Mouse (Mus musculus): ENCODE data around the gene Sema6d. TPM values are rescaled to one million over a fixed set of nuclear protein-coding genes. Genes with fewer than 3 reads are reported as not detected.

The Sema6d gene
- polyA plus RNA-seq, 2 experiments = 12.9 to 19.1 TPM

DNA sequence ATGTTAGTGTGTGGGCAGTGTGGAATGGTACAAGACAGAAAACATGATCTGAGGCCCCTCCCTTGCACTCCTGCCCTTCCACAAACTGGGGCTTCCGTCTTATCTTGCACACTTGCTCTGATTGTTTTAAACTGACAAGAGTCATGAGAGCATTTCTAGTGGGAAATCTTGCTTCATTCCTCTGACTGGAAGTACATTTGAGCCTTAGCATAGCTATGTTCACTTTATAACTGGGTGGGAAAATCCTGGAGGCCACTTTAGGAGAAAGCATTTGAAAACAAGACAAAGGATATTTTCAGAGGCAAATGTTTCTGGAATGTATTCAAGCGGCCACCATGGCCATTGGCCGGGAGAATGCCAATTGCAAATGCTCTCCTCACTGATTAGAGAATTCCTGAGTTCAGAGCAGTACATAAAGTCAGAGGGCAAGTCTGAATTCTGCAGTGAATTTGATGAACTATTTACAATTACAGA, 371.6 kb downstream of the Sema6d start:
- no peak overlapping the region for H3K4me2 ChIP-seq (replicated peaks; ENCODE audit: low read depth, low read length, severe bottlenecking)
- no peaks in the 10 kb centered on the region for H3K9me3 ChIP-seq (ENCODE audit: control insufficient read depth, low read length)
- no peaks in the 10 kb centered on the region for H3K36me3 ChIP-seq (ENCODE audit: control insufficient read depth, insufficient read depth, low read length)
- H3K27ac ChIP-seq (replicated peaks; ENCODE audit: low read depth, low read length) = no peak overlapping the region
- WGBS = 45% methylated on average over 3 of the region's 3 CpGs
- no peaks in the 10 kb centered on the region for H3K27me3 ChIP-seq (ENCODE audit: control insufficient read depth, insufficient read depth, low read length)
- DNase-seq (ENCODE audit: low spot score) (no peak), ATAC-seq (ENCODE audit: low FRiP score, low read depth) (no peak)
- no peaks in the 10 kb centered on the region for H3K4me1 ChIP-seq (ENCODE audit: control insufficient read depth, insufficient read depth, low read length)
- H3K9ac ChIP-seq (ENCODE audit: low read depth, low read length, severe bottlenecking) = no peak overlapping the region
- TF ChIP-seq POLR2A (IDR thresholded peaks at IDR 0.05; ENCODE audit: borderline replicate concordance, extremely low read depth, insufficient read depth, insufficient read length) = no peak
- H3K4me3 ChIP-seq (replicated peaks; ENCODE audit: low read length) = no peak overlapping the region

DNA sequence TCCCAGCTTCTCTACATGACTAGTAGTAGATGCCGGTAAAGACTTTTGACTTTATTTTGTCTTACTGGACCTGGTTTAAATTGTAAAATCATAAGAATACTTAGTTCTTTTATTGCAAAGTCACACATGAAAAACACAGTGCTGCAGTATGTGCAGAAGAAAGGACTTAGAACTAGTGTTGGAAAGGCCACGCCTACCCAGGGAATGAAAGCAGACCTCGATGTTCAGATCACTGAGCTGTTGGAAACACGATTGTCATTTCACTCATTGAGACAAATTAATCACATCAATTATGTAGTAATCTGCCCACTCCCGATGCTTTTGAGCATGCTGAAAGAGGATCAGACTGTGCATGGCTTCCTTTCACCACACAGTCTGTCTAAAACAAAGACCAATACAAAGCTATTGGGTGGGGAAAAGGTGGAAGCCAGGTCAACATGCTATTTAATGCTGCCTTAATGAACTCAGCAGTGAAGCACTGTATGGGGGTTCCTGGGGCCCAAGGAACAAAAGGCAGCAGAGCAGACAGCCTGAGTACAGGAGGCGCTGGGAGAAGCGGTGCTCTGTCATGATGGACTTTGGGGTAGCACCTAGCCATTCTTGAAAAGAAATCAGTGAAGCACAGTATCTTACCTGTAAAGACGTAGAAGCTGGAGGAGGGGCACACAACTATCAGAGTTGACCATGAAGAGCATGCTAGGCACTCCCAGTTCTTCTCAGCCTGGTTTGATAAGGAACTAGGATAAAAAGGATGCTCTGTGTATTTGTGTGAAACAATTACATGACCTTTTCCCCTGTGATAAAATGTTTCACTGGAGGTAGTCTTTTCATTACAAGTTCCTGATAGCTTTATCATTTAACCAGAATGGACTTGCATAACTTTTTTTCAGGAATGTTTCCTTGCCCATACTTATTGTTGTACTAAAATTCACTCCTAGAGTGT, 375.5 kb downstream of the Sema6d start:
- no peak overlapping the region for H3K4me2 ChIP-seq (replicated peaks; ENCODE audit: low read depth, low read length, severe bottlenecking)
- no peak for ATAC-seq (ENCODE audit: low FRiP score, low read depth)
- H3K9ac ChIP-seq (ENCODE audit: low read depth, low read length, severe bottlenecking) = no peak overlapping the region
- TF ChIP-seq POLR2A (IDR thresholded peaks at IDR 0.05; ENCODE audit: borderline replicate concordance, extremely low read depth, insufficient read depth, insufficient read length) = no peak
- no peaks in the 10 kb centered on the region for H3K27me3 ChIP-seq (ENCODE audit: control insufficient read depth, insufficient read depth, low read length)
- H3K4me1 ChIP-seq (ENCODE audit: control insufficient read depth, insufficient read depth, low read length) = no peaks in the 10 kb centered on the region
- no peak overlapping the region for H3K4me3 ChIP-seq (replicated peaks; ENCODE audit: low read length)
- DNase-seq (ENCODE audit: low spot score) = no peak
- H3K27ac ChIP-seq (replicated peaks; ENCODE audit: low read depth, low read length) = no peak overlapping the region
- 83% methylated on average over 8 of the region's 8 CpGs for WGBS
- no peaks in the 10 kb centered on the region for H3K36me3 ChIP-seq (ENCODE audit: control insufficient read depth, insufficient read depth, low read length)
- no peaks in the 10 kb centered on the region for H3K9me3 ChIP-seq (ENCODE audit: control insufficient read depth, low read length)

DNA sequence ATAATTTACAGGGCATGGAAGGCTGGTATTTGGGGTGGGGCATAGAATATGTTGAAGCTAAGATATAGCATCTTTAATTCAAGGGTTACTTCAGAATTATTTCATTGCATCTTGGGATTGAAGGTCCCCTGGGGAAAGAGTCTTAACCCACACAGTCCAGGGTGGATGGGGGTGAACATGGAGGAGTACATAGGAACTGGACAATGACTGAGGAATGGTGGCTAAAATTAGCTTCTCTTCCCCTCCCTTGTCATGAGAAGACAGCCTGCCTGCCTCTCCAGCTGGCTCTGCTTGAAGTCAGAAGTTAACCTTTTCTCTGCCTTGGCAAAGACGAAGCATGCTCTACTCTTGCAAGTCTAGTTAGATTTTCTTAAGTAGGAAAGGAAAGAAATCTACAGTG, 377.7 kb downstream of the Sema6d start:
- TF ChIP-seq POLR2A (IDR thresholded peaks at IDR 0.05; ENCODE audit: borderline replicate concordance, extremely low read depth, insufficient read depth, insufficient read length) = no peak
- H3K4me1 ChIP-seq (ENCODE audit: control insufficient read depth, insufficient read depth, low read length) = no peaks in the 10 kb centered on the region
- no peaks in the 10 kb centered on the region for H3K36me3 ChIP-seq (ENCODE audit: control insufficient read depth, insufficient read depth, low read length)
- H3K4me3 ChIP-seq (replicated peaks; ENCODE audit: low read length) = no peak overlapping the region
- H3K9me3 ChIP-seq (ENCODE audit: control insufficient read depth, low read length) = no peaks in the 10 kb centered on the region
- 74% methylated on average over 1 of the region's 1 CpGs for WGBS
- H3K9ac ChIP-seq (ENCODE audit: low read depth, low read length, severe bottlenecking) = no peak overlapping the region
- no peak overlapping the region for H3K27ac ChIP-seq (replicated peaks; ENCODE audit: low read depth, low read length)
- ATAC-seq (ENCODE audit: low FRiP score, low read depth) = no peak
- DNase-seq (ENCODE audit: low spot score) = no peak
- no peaks in the 10 kb centered on the region for H3K27me3 ChIP-seq (ENCODE audit: control insufficient read depth, insufficient read depth, low read length)
- no peak overlapping the region for H3K4me2 ChIP-seq (replicated peaks; ENCODE audit: low read depth, low read length, severe bottlenecking)

DNA sequence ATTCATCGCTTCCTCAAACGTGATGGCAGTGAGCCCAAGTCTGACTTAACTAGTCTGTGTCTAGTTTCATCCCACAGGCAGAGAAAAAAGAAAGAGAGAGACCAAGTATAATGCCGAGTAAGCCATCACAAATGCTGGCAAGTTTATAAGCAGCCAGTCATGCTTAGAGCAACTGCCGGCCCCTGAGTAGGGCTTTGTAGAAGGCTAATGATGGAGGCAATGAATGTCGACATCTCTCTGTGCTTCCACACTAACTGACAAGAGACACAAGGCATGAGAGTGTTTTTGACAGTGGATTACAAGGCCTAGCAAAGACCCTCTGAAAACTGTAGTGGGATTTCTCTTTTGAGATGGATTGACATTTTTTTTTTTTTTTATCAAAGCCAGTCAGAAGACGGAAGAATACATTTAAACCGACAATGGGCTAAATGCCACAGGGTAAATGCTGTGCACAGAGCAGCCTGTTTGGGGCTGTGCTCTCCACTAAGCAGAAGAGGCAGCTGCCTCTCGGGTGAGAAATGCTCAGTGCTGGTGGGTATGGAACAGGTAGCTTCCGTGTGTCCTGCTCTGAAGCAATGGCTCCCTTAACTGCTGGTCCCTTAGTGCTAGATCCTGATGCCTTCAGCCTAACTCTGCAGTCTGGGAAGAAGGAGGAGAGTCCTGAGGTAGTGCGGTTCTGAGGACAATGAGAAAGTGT, 380.7 kb downstream of the Sema6d start:
- Histone ChIP-seq H3K9ac (ENCODE audit: low read depth, low read length, severe bottlenecking) (no peak overlapping the region), H3K9me3 (ENCODE audit: control insufficient read depth, low read length) (no peaks in the 10 kb centered on the region), H3K4me2 (replicated peaks; ENCODE audit: low read depth, low read length, severe bottlenecking) (no peak overlapping the region), H3K4me3 (replicated peaks; ENCODE audit: low read length) (no peak overlapping the region), H3K27me3 (ENCODE audit: control insufficient read depth, insufficient read depth, low read length) (no peaks in the 10 kb centered on the region), H3K4me1 (ENCODE audit: control insufficient read depth, insufficient read depth, low read length) (no peaks in the 10 kb centered on the region), H3K27ac (replicated peaks; ENCODE audit: low read depth, low read length) (no peak overlapping the region), H3K36me3 (ENCODE audit: control insufficient read depth, insufficient read depth, low read length) (no peaks in the 10 kb centered on the region)
- DNase-seq (ENCODE audit: low spot score) = no peak
- TF ChIP-seq POLR2A (IDR thresholded peaks at IDR 0.05; ENCODE audit: borderline replicate concordance, extremely low read depth, insufficient read depth, insufficient read length) = no peak
- no peak for ATAC-seq (ENCODE audit: low FRiP score, low read depth)
- 77% methylated on average over 10 of the region's 10 CpGs for WGBS

DNA sequence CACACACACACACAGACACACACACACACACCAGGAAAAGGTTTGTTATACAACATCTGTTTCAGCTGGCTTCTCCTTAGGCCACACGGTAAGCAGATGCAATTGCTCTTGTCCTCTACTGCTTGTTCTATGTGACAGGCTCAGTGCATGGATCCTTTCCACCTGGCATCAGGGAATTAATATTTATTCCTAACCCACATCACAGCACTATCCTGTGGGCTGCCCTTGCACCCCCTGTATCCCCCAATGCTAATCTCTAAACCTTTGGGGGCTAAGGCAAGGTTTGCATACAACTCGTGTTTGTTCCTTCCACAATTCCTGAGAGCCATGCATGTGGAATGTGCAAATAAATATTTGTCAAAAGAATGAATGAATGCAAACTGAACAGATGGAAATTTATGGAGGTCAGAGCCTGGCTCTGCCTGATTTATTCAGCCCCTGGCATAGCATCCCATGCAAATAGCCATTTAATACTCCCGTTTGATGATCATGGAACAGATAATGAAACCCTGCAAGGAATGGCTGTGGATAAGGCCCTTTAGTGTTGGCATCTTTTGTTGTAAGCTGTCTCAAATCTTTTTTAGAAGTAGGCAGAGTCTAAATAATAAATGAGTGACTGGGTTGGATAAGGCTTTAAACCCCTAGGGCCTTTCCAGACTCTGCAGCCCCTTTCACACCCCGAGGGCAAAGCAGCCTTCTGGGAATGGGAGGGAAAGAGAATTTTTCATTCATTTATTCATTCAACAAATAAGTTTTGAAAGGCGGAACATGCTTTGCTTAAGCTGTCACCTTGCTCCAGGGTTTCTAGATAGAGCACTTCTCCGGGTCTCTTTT, 383.1 kb downstream of the Sema6d start:
- Histone ChIP-seq H3K27ac (replicated peaks; ENCODE audit: low read depth, low read length) (no peak overlapping the region), H3K9me3 (ENCODE audit: control insufficient read depth, low read length) (no peaks in the 10 kb centered on the region), H3K4me1 (ENCODE audit: control insufficient read depth, insufficient read depth, low read length) (no peaks in the 10 kb centered on the region), H3K4me2 (replicated peaks; ENCODE audit: low read depth, low read length, severe bottlenecking) (no peak overlapping the region), H3K9ac (ENCODE audit: low read depth, low read length, severe bottlenecking) (no peak overlapping the region), H3K4me3 (replicated peaks; ENCODE audit: low read length) (no peak overlapping the region), H3K36me3 (ENCODE audit: control insufficient read depth, insufficient read depth, low read length) (no peaks in the 10 kb centered on the region), H3K27me3 (ENCODE audit: control insufficient read depth, insufficient read depth, low read length) (no peaks in the 10 kb centered on the region)
- ATAC-seq (ENCODE audit: low FRiP score, low read depth) (no peak), DNase-seq (ENCODE audit: low spot score) (no peak)
- no peak for TF ChIP-seq POLR2A (IDR thresholded peaks at IDR 0.05; ENCODE audit: borderline replicate concordance, extremely low read depth, insufficient read depth, insufficient read length)
- WGBS = 81% methylated on average over 6 of the region's 6 CpGs

Measured in limb, embryonic 14.5 days (tissue).